Comparison of ENCODE assay signal across 13 mouse cellular contexts in the genomic region with DNA sequence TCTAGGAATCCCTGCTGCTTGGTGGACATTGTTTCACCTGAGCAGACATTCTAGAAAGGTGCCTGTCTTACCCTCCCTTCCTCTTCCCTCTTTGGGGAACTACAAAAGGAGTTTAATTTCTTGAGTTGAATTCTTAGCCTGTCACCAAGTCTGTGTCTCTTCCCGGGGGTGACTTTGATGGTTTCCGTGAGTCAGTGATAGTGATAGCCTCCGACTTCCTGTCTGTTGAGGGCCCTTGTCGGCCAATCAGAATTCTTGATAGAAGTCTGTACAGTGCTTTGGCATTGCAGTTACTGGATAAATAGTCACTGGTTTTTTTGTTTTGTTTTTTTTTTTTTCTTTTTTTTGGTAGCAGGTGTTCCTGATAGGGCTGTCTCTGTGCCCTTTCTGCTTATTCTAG.
DNase-seq lines count a peak whose midpoint lies in the region; TF ChIP-seq lines count a peak whose summit lies in the region.
"Had no signal": no experiment of that assay in that cellular context is flagged by ENCODE, and none has a peak within 500 bp of the region (broad histone marks: within the 10 kb centered on the region; RNA-seq: fewer than 3 reads in every experiment).

No protein-coding gene starts in this region.

- no peak for TF ChIP-seq EP300 in heart, adult 2 months (IDR thresholded peaks at IDR 0.05; ENCODE audit: insufficient read depth, low read depth, low read length)

- intact Hi-C loops in heart, adult 2 months (cut with DNase I), result loop anchor here (5.0 to 10.0 kb wide), 2 partner anchors 145 to 273 kb away; a partner anchor contains a TSS
- intact Hi-C loops in heart, postnatal 25 days (cut with DNase I), result no loop called here

- H3K4me3 ChIP-seq in heart, adult 2 months, result no peak overlapping the region
- peak overlapping the region; percentile 11 for H3K4me3 ChIP-seq in erythroblast, embryonic 14.5 days (replicated peaks)
- no peak overlapping the region for H3K4me3 ChIP-seq in macrophage (ENCODE audit: inconsistent target)
- no peak overlapping the region for H3K4me3 ChIP-seq in cerebellum, adult 2 months (replicated peaks; ENCODE audit: insufficient read depth, low read depth, low read length)
- H3K4me3 ChIP-seq: forebrain, embryonic 10.5 days; hindbrain, embryonic 12.5 days had no signal

- 31% methylated on average over 4 of the region's 4 CpGs for WGBS in heart, adult 2 months
- WGBS in macrophage (ENCODE audit: missing documents), result 25% methylated on average over 4 of the region's 4 CpGs
- 92% methylated on average over 4 of the region's 4 CpGs for WGBS in cerebellum, adult 2 months

- no peaks in the 10 kb centered on the region for H3K9me3 ChIP-seq in erythroblast, embryonic 14.5 days (ENCODE audit: control insufficient read depth, low read length)
- H3K9me3 ChIP-seq: forebrain, embryonic 10.5 days; hindbrain, embryonic 12.5 days had no signal

- TF ChIP-seq POLR2A in heart, adult 2 months (IDR thresholded peaks at IDR 0.05; ENCODE audit: insufficient read depth, low read depth, low read length), result no peak
- no peak for TF ChIP-seq POLR2A in cerebellum, adult 2 months (IDR thresholded peaks at IDR 0.05; ENCODE audit: borderline replicate concordance, insufficient read depth, low read length)

- TF ChIP-seq CTCF in heart, adult 2 months (IDR thresholded peaks at IDR 0.05), result no peak
- TF ChIP-seq CTCF in cerebellum, adult 2 months (IDR thresholded peaks at IDR 0.05; ENCODE audit: borderline replicate concordance, insufficient read depth, low read depth, low read length), result no peak

- peak overlapping the region; percentile 52 for H3K27ac ChIP-seq in heart, adult 2 months
- H3K27ac ChIP-seq in macrophage, result peak overlapping the region; percentile 22; the same call in 1 of the 2 replicates
- no peak overlapping the region for H3K27ac ChIP-seq in cerebellum, adult 2 months (ENCODE audit: insufficient read depth, low read length)
- H3K27ac ChIP-seq: forebrain, embryonic 10.5 days; hindbrain, embryonic 12.5 days; kidney, postnatal 0 days had no signal

- H3K4me1 ChIP-seq in heart, adult 2 months (ENCODE audit: control insufficient read depth, insufficient read depth, low read length), result peaks cover 17% of the 10 kb centered on the region
- peaks cover 26% of the 10 kb centered on the region for H3K4me1 ChIP-seq in erythroblast, embryonic 14.5 days (ENCODE audit: control insufficient read depth)
- no peaks in the 10 kb centered on the region for H3K4me1 ChIP-seq in cerebellum, adult 2 months (ENCODE audit: control insufficient read depth, insufficient read depth, low read length)

- no peak for DNase-seq in heart, adult 2 months
- no peak for DNase-seq in heart, postnatal 25 days (ENCODE audit: low spot score)
- peak; percentile 65 to 67 for DNase-seq in B cell, adult 2 months
- no peak for DNase-seq in retina, embryonic 14.5 days (ENCODE audit: low spot score)
- DNase-seq in cerebellum, adult 11 months, result no peak
- DNase-seq in cerebellum, adult 2 months, result no peak
- DNase-seq: cerebellum, adult 9-10 months; spleen, adult 18-20 months had no signal

- 0 out of 2 replicates have a peak, but pooled peaks cover 2% of the 10 kb centered on the region for H3K79me2 ChIP-seq in heart, adult 2 months (replicated peaks; ENCODE audit: control insufficient read depth, insufficient read depth, low read length)
- H3K79me2 ChIP-seq in macrophage (ENCODE audit: inconsistent target), result no peaks in the 10 kb centered on the region

- peaks cover 32% of the 10 kb centered on the region for H3K36me3 ChIP-seq in heart, adult 2 months (ENCODE audit: control insufficient read depth, insufficient read depth, low read length)
- no peaks in the 10 kb centered on the region for H3K36me3 ChIP-seq in erythroblast, embryonic 14.5 days (ENCODE audit: control insufficient read depth)
- H3K36me3 ChIP-seq in macrophage (ENCODE audit: inconsistent target), result no peaks in the 10 kb centered on the region
- H3K36me3 ChIP-seq: hindbrain, embryonic 12.5 days had no signal

- H3K27me3 ChIP-seq in heart, adult 2 months (ENCODE audit: control insufficient read depth, insufficient read depth, low read length), result no peaks in the 10 kb centered on the region
- H3K27me3 ChIP-seq in erythroblast, embryonic 14.5 days (ENCODE audit: control insufficient read depth), result no peaks in the 10 kb centered on the region
- no peaks in the 10 kb centered on the region for H3K27me3 ChIP-seq in cerebellum, adult 2 months (ENCODE audit: control insufficient read depth, insufficient read depth, low read length)
- H3K27me3 ChIP-seq: hindbrain, embryonic 12.5 days had no signal

- H3K9ac ChIP-seq in heart, adult 2 months (ENCODE audit: low read depth, low read length), result no peak overlapping the region
- H3K9ac ChIP-seq: hindbrain, embryonic 12.5 days had no signal

Comparison
In these comparisons a context has a peak if more than half of its experiments do, and no peak if none do; other contexts are left out.
1. DNase-seq: peak in B cell, adult 2 months (2 of 2); none in heart, adult 2 months (0 of 2), heart, postnatal 25 days (single experiment), retina, embryonic 14.5 days (single experiment), cerebellum, adult 11 months (single experiment) and cerebellum, adult 2 months (0 of 2).